Mouse (Mus musculus): ENCODE results near the gene Ptprm.

The Ptprm gene

GRCm38 (mm10) chr17:67215326-67215725, 138.9 kb downstream of the Ptprm start:
- no peak for DNase-seq (ENCODE audit: low spot score)

- no peak for DNase-seq (ENCODE audit: low spot score)
Observed at GRCm38 (mm10) chr17:67213711-67214110, 140.5 kb downstream of the Ptprm start.

GRCm38 (mm10) chr17:67209676-67210344, 144.4 kb downstream of the Ptprm start:
- DNase-seq (ENCODE audit: low spot score), result no peak

GRCm38 (mm10) chr17:67208600-67208999, 145.7 kb downstream of the Ptprm start:
- no peak for DNase-seq (ENCODE audit: low spot score)

GRCm38 (mm10) chr17:67206984-67207383, 147.3 kb downstream of the Ptprm start:
- no peak for DNase-seq (ENCODE audit: low spot score)

GRCm38 (mm10) chr17:67201151-67201550, 153.1 kb downstream of the Ptprm start:
- DNase-seq (ENCODE audit: low spot score), result no peak

- DNase-seq (ENCODE audit: low spot score), result no peak
Observed at GRCm38 (mm10) chr17:67193728-67194127, 160.5 kb downstream of the Ptprm start.

- no peak for DNase-seq (ENCODE audit: low spot score)
Observed at GRCm38 (mm10) chr17:67188514-67188913, 165.7 kb downstream of the Ptprm start.

- DNase-seq (ENCODE audit: low spot score), result no peak
Observed at GRCm38 (mm10) chr17:67186879-67187278, 167.4 kb downstream of the Ptprm start.

- DNase-seq (ENCODE audit: low spot score), result no peak
Observed at GRCm38 (mm10) chr17:67185942-67186341, 168.3 kb downstream of the Ptprm start.

GRCm38 (mm10) chr17:67179446-67179845, 174.8 kb downstream of the Ptprm start:
- no peak for DNase-seq (ENCODE audit: low spot score)

- DNase-seq (ENCODE audit: low spot score), result no peak
Observed at GRCm38 (mm10) chr17:67178686-67179265, 175.5 kb downstream of the Ptprm start.

GRCm38 (mm10) chr17:67175836-67176235, 178.4 kb downstream of the Ptprm start:
- DNase-seq (ENCODE audit: low spot score), result no peak

- no peak for DNase-seq (ENCODE audit: low spot score)
Observed at GRCm38 (mm10) chr17:67171353-67171752, 182.9 kb downstream of the Ptprm start.

- no peak for DNase-seq (ENCODE audit: low spot score)
Observed at GRCm38 (mm10) chr17:67170696-67171095, 183.6 kb downstream of the Ptprm start.

GRCm38 (mm10) chr17:67165876-67166275, 188.4 kb downstream of the Ptprm start:
- DNase-seq (ENCODE audit: low spot score), result no peak

- DNase-seq (ENCODE audit: low spot score), result no peak
Observed at GRCm38 (mm10) chr17:67159611-67160010, 194.6 kb downstream of the Ptprm start.

- no peak for DNase-seq (ENCODE audit: low spot score)
Observed at GRCm38 (mm10) chr17:67157089-67157752, 197.0 kb downstream of the Ptprm start.

GRCm38 (mm10) chr17:67152218-67152617, 202.0 kb downstream of the Ptprm start:
- DNase-seq (ENCODE audit: low spot score), result no peak

GRCm38 (mm10) chr17:67150441-67150840, 203.8 kb downstream of the Ptprm start:
- no peak for DNase-seq (ENCODE audit: low spot score)

GRCm38 (mm10) chr17:67142183-67142756, 212.0 kb downstream of the Ptprm start:
- no peak for DNase-seq (ENCODE audit: low spot score)

GRCm38 (mm10) chr17:67140502-67140901, 213.8 kb downstream of the Ptprm start:
- DNase-seq (ENCODE audit: low spot score), result no peak

- no peak for DNase-seq (ENCODE audit: low spot score)
Observed at GRCm38 (mm10) chr17:67138981-67139380, 215.3 kb downstream of the Ptprm start.
